Mouse (Mus musculus) brain, embryonic 14.5 days (tissue): ENCODE measurements at regions not wholly inside any gene's neighbourhood (a gene's known extent, or its start where the extent isn't known, plus 50 kb on each side); places are given as distances from the start of the nearest gene placed in this dataset.

Experiments
- CTCF ChIP-seq: fragments of 200-500 bp; IDR thresholded peaks from 2 replicates; pipeline ENCODE4 v1.5.1; 2012; ENCODE audit warnings: inconsistent platforms, mild to moderate bottlenecking, moderate library complexity, borderline replicate concordance; ENCODE audit not compliant: insufficient read depth, insufficient read length; ENCODE audit errors: extremely low read depth
- POLR2A ChIP-seq: fragments of 200-500 bp; IDR thresholded peaks from 2 replicates; pipeline ENCODE4 v1.6.1; 2012; ENCODE audit warnings: mild to moderate bottlenecking, inconsistent platforms, borderline replicate concordance; ENCODE audit not compliant: poor library complexity, insufficient read depth, insufficient read length, severe bottlenecking; ENCODE audit errors: extremely low read depth

- TF ChIP-seq CTCF, result no peak
- TF ChIP-seq POLR2A, result no peak
Measured at GRCm38 (mm10) chr5:133676791-133677450, 422.6 kb upstream of the Castor2 start.
